Mouse (Mus musculus): ENCODE measurements around the gene Qprt. TPM values are rescaled to one million over a fixed set of nuclear protein-coding genes. Genes with fewer than 3 reads are reported as not detected.

Gene Qprt
- polyA plus RNA-seq, 1 experiment from 2014 or later, result not detected

DNA sequence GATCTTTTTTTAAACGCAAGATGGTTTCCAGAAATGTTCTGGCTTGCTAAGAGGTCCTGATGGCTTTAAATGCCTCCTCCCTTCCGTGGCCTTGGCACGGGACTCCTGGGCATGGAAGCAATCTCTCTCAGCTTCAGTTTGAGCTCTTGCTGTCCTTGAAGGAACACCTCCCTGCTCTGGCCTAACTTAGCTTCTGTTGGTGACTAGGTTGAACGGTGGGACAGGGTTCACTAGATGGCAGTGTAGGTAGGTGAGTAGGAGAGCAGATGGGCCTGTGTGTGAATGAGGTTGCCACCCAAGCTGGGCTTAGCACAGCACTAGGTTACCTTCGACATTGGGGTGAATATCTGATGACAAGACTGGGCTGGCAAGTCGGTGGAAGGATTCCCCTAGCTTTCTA, 18.1 kb downstream of the Qprt start:
- ATAC-seq (ENCODE audit: low read depth), result no peak
- Histone ChIP-seq H3K27me3 (ENCODE audit: control insufficient read depth, insufficient read depth, low read length) (no peaks in the 10 kb centered on the region), H3K9ac (replicated peaks; ENCODE audit: low read depth, low read length) (no peak overlapping the region), H3K4me1 (ENCODE audit: control insufficient read depth, insufficient read depth, low read length) (no peaks in the 10 kb centered on the region), H3K36me3 (ENCODE audit: control insufficient read depth, insufficient read depth, low read length) (no peaks in the 10 kb centered on the region), H3K9me3 (ENCODE audit: control insufficient read depth, low read length) (no peaks in the 10 kb centered on the region), H3K4me2 (ENCODE audit: low read depth, low read length) (no peak overlapping the region), H3K4me3 (ENCODE audit: low read depth, low read length) (no peak overlapping the region), H3K27ac (ENCODE audit: low read depth, low read length) (no peak overlapping the region)
- WGBS, result 71% methylated on average over 6 of the region's 6 CpGs

DNA sequence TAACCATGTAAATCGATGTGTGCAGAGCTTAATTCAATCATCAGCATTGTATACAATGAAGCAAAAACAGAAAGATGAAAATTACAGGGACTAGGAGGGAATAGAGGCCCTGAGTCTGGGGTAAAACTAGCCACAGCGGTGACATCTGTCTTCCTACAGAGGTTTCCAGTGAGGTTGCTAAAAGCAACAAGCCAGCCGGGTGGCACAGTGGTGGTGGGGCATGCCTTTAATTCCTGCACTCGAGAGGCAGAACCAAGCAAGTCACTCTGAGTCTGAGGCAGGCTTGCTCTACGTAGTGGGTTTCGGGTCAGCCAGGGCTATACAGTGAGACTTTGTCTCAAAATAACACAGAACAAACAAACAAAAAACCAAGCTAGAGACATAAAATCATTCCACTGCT, 19.9 kb downstream of the Qprt start:
- Histone ChIP-seq H3K4me1 (ENCODE audit: control insufficient read depth, insufficient read depth, low read length) (no peaks in the 10 kb centered on the region), H3K4me3 (ENCODE audit: low read depth, low read length) (no peak overlapping the region), H3K9me3 (ENCODE audit: control insufficient read depth, low read length) (no peaks in the 10 kb centered on the region), H3K27me3 (ENCODE audit: control insufficient read depth, insufficient read depth, low read length) (no peaks in the 10 kb centered on the region), H3K27ac (ENCODE audit: low read depth, low read length) (no peak overlapping the region), H3K36me3 (ENCODE audit: control insufficient read depth, insufficient read depth, low read length) (no peaks in the 10 kb centered on the region), H3K4me2 (ENCODE audit: low read depth, low read length) (no peak overlapping the region), H3K9ac (replicated peaks; ENCODE audit: low read depth, low read length) (no peak overlapping the region)
- ATAC-seq (ENCODE audit: low read depth), result no peak
- WGBS, result 86% methylated on average over 6 of the region's 6 CpGs

DNA sequence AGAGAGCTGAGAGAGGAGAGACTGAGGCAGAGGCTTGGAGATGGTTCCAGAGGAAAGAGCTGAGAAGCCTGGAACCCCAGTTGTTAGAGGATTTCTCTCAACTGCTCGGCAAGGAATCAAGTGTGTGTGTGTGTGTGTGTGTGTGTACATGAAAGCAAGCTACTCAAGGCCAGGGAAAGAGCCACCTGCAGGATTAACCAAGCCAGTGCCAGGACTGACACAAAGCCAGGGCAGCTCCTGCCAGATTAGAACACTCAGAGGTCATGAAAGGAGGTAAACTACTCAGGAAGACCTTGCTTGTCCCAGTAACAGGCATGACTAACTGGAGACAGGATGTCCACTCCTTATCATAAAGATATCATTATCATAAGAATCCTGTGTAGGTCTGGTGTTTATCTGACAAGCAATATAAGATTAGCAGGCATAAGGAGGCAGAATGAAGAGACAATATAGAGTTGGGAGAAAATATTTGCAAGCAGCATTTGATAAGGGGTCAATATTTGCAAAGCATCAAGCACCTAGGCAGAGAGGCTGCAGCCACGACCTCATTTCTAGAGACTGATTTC, 20.5 kb downstream of the Qprt start:
- H3K4me3 ChIP-seq (ENCODE audit: low read depth, low read length), result no peak overlapping the region
- H3K36me3 ChIP-seq (ENCODE audit: control insufficient read depth, insufficient read depth, low read length), result no peaks in the 10 kb centered on the region
- H3K27ac ChIP-seq (ENCODE audit: low read depth, low read length), result no peak overlapping the region
- 48% methylated on average over 2 of the region's 2 CpGs for WGBS
- no peaks in the 10 kb centered on the region for H3K27me3 ChIP-seq (ENCODE audit: control insufficient read depth, insufficient read depth, low read length)
- H3K4me2 ChIP-seq (ENCODE audit: low read depth, low read length), result no peak overlapping the region
- H3K9me3 ChIP-seq (ENCODE audit: control insufficient read depth, low read length), result no peaks in the 10 kb centered on the region
- no peaks in the 10 kb centered on the region for H3K4me1 ChIP-seq (ENCODE audit: control insufficient read depth, insufficient read depth, low read length)
- H3K9ac ChIP-seq (replicated peaks; ENCODE audit: low read depth, low read length), result no peak overlapping the region
- ATAC-seq (ENCODE audit: low read depth), result no peak

DNA sequence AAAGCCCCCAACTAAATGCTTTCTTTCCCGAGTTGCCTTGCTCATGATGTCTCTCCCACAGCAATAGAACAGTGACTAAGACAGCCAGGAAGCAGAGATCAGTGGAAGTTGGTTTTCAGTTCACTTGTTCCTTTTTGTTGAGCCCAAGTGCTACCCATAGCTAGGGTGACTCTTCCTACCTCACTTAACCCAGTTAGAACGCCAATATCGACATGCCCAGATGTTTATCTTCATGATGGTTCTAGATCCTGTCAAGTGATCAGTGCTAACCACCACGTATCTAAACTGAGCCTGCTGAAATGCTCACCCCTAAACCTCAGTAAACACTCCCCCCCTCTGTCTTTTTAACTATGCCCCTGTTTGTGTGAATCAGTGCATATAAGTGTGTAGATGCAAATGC, 22.5 kb downstream of the Qprt start:
- Histone ChIP-seq H3K27ac (ENCODE audit: low read depth, low read length) (no peak overlapping the region), H3K36me3 (ENCODE audit: control insufficient read depth, insufficient read depth, low read length) (no peaks in the 10 kb centered on the region), H3K4me3 (ENCODE audit: low read depth, low read length) (no peak overlapping the region), H3K27me3 (ENCODE audit: control insufficient read depth, insufficient read depth, low read length) (no peaks in the 10 kb centered on the region), H3K4me2 (ENCODE audit: low read depth, low read length) (no peak overlapping the region), H3K4me1 (ENCODE audit: control insufficient read depth, insufficient read depth, low read length) (no peaks in the 10 kb centered on the region), H3K9ac (replicated peaks; ENCODE audit: low read depth, low read length) (no peak overlapping the region), H3K9me3 (ENCODE audit: control insufficient read depth, low read length) (no peaks in the 10 kb centered on the region)
- 92% methylated on average over 4 of the region's 4 CpGs for WGBS
- no peak for ATAC-seq (ENCODE audit: low read depth)

DNA sequence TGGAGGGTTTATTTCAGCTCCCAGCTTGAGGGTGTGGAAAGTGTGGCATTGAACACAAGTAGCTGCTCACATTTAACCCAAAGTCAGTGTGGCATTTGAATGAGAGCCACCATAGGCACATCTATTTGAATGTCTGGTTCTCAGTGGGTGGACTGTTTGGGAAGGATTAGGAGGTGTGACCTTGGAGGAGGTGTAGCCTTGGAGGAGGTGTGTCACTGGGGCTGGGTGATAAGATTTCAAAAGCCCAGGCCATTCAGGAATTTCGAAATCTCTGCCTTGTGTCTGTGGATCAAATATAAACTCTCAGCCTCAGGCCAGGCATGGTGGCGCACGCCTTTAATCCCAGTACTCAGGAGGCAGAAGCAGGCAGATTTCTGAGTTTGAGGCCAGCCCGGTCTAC, 23.1 kb downstream of the Qprt start:
- no peak for ATAC-seq (ENCODE audit: low read depth)
- WGBS, result 89% methylated on average over 4 of the region's 4 CpGs
- Histone ChIP-seq H3K36me3 (ENCODE audit: control insufficient read depth, insufficient read depth, low read length) (no peaks in the 10 kb centered on the region), H3K4me2 (ENCODE audit: low read depth, low read length) (no peak overlapping the region), H3K4me3 (ENCODE audit: low read depth, low read length) (no peak overlapping the region), H3K9ac (replicated peaks; ENCODE audit: low read depth, low read length) (no peak overlapping the region), H3K27ac (ENCODE audit: low read depth, low read length) (no peak overlapping the region), H3K4me1 (ENCODE audit: control insufficient read depth, insufficient read depth, low read length) (no peaks in the 10 kb centered on the region), H3K9me3 (ENCODE audit: control insufficient read depth, low read length) (no peaks in the 10 kb centered on the region), H3K27me3 (ENCODE audit: control insufficient read depth, insufficient read depth, low read length) (no peaks in the 10 kb centered on the region)

DNA sequence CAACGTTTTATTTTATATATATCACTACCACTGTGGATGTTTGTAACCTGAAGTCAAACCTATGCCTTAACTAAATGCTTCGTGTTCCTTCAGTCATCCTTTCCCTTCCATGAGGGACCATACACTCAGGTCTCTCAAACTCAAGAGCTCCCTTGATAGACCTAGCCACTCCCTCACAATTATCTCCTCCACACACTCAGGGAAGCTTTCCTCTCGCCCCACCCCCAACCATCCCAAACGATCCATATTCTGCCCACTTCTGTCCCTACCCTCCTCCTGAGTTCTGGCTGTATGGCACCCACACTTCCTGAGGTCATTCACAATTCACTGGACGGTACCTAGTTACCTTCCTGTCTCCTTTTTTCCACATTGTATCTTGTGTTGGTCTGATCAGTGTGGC, 23.5 kb downstream of the Qprt start:
- H3K4me2 ChIP-seq (ENCODE audit: low read depth, low read length), result no peak overlapping the region
- no peaks in the 10 kb centered on the region for H3K9me3 ChIP-seq (ENCODE audit: control insufficient read depth, low read length)
- no peaks in the 10 kb centered on the region for H3K27me3 ChIP-seq (ENCODE audit: control insufficient read depth, insufficient read depth, low read length)
- no peak for ATAC-seq (ENCODE audit: low read depth)
- H3K27ac ChIP-seq (ENCODE audit: low read depth, low read length), result no peak overlapping the region
- 78% methylated on average over 5 of the region's 5 CpGs for WGBS
- no peak overlapping the region for H3K4me3 ChIP-seq (ENCODE audit: low read depth, low read length)
- H3K4me1 ChIP-seq (ENCODE audit: control insufficient read depth, insufficient read depth, low read length), result no peaks in the 10 kb centered on the region
- no peak overlapping the region for H3K9ac ChIP-seq (replicated peaks; ENCODE audit: low read depth, low read length)
- H3K36me3 ChIP-seq (ENCODE audit: control insufficient read depth, insufficient read depth, low read length), result no peaks in the 10 kb centered on the region

DNA sequence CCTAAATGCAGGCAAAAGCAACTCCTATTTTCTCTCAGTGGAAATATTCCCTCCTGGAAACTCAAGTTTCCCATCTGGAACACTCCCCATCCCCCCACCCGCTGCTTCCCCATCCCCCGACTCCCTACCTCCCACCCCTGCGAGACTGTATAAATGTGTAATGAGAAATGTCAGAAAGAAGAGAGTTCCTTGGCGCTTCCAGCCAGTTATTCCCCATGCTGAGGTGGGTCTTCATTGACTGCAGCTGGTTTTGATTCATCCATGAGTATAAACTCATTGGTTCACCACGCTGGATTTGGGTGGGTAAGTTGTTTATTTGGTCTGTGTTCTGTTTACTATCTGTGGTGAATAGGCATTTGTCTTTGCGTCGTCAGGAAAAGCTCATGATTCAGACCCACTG, 25.6 kb downstream of the Qprt start:
- Histone ChIP-seq H3K4me1 (ENCODE audit: control insufficient read depth, insufficient read depth, low read length) (no peaks in the 10 kb centered on the region), H3K9me3 (ENCODE audit: control insufficient read depth, low read length) (no peaks in the 10 kb centered on the region), H3K27ac (ENCODE audit: low read depth, low read length) (no peak overlapping the region), H3K4me3 (ENCODE audit: low read depth, low read length) (no peak overlapping the region), H3K4me2 (ENCODE audit: low read depth, low read length) (no peak overlapping the region), H3K9ac (replicated peaks; ENCODE audit: low read depth, low read length) (no peak overlapping the region), H3K27me3 (ENCODE audit: control insufficient read depth, insufficient read depth, low read length) (no peaks in the 10 kb centered on the region), H3K36me3 (ENCODE audit: control insufficient read depth, insufficient read depth, low read length) (no peaks in the 10 kb centered on the region)
- WGBS, result 73% methylated on average over 7 of the region's 7 CpGs
- ATAC-seq (ENCODE audit: low read depth), result no peak

DNA sequence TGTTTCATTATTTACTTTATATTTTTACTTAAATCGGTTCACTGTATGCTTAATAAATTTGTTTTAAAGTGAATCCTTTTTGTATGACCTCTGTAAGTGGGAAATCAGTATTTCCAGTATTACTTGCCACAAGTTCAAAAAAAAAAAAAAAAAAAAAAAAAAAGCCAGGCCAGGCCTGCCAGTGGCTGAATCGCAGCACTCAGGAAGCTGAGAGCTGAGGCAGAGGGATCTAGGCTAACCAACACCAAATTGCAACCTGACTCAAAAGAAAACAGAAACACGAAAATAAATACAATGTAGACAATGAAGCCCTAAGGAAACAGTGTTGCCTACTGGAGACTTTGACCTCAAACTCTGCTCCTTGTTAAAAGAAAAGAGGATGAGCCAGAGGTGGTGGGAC, 28.1 kb downstream of the Qprt start:
- no peak for ATAC-seq (ENCODE audit: low read depth)
- WGBS, result 84% methylated on average over 3 of the region's 3 CpGs
- H3K9ac ChIP-seq (replicated peaks; ENCODE audit: low read depth, low read length), result no peak overlapping the region
- H3K27me3 ChIP-seq (ENCODE audit: control insufficient read depth, insufficient read depth, low read length), result no peaks in the 10 kb centered on the region
- H3K27ac ChIP-seq (ENCODE audit: low read depth, low read length), result no peak overlapping the region
- H3K9me3 ChIP-seq (ENCODE audit: control insufficient read depth, low read length), result no peaks in the 10 kb centered on the region
- H3K36me3 ChIP-seq (ENCODE audit: control insufficient read depth, insufficient read depth, low read length), result no peaks in the 10 kb centered on the region
- no peaks in the 10 kb centered on the region for H3K4me1 ChIP-seq (ENCODE audit: control insufficient read depth, insufficient read depth, low read length)
- H3K4me2 ChIP-seq (ENCODE audit: low read depth, low read length), result no peak overlapping the region
- H3K4me3 ChIP-seq (ENCODE audit: low read depth, low read length), result no peak overlapping the region

DNA sequence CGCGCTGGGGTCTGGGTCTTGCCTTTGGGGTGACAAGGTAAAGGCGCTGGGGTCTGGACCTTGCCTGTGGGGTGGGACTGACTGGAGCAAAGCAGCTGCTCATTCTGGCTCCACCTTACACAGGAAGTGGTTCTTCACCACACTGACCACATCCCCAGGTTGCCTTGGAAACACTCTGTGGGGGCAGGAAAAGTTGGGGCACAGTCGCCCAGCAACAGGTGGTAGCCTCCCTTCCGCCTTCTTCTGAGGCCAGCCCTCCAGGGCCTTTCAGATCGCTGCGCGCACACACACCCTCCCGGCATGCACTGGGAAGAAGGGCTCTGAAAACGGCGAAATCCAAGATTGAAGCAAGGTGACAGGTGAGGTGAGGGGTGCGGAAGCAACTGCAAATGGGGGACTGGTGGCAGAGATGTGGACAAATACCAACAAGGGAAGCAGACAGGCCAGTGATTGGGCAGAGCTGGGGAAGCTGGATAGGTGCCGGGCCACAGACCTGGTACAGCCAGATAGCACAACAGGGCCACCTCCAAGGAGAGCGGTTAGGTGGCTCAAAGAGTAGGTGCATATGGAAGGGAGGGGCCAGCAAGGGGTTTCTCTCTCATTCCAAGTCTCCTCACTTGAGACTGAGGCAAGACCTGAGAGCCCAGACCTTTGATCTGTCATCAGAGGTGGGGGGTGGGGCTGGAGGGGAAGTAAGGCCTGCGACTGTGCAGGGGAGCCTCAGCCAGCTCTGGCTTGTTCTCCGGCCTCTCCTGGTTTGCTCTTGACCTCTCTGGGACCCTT, 30.7 kb downstream of the Qprt start, which contains the start of gene AI467606:
AI467606 (plus strand) TSS at position 246 of the 783 bp plus-strand sequence.
- H3K9me3 ChIP-seq (ENCODE audit: control insufficient read depth, low read length), result no peaks in the 10 kb centered on the region
- no peak within 1 kb of the TSS for H3K9ac ChIP-seq (replicated peaks; ENCODE audit: low read depth, low read length)
- H3K4me2 ChIP-seq (ENCODE audit: low read depth, low read length), result no peak within 1 kb of the TSS
- no peak within 1 kb of the TSS for H3K4me3 ChIP-seq (ENCODE audit: low read depth, low read length)
- no peak within 1 kb of the TSS for H3K27ac ChIP-seq (ENCODE audit: low read depth, low read length)
- H3K27me3 ChIP-seq (ENCODE audit: control insufficient read depth, insufficient read depth, low read length), result no peaks in the 10 kb centered on the region
- no peak for ATAC-seq (ENCODE audit: low read depth)
- H3K4me1 ChIP-seq (ENCODE audit: control insufficient read depth, insufficient read depth, low read length), result no peaks in the 10 kb centered on the region
- H3K36me3 ChIP-seq (ENCODE audit: control insufficient read depth, insufficient read depth, low read length), result no peaks in the 10 kb centered on the region
- 75% methylated on average over 16 of the region's 16 CpGs for WGBS

All from neural tube, embryonic 14.5 days (tissue).